Mouse (Mus musculus): ENCODE measurements at regions not wholly inside any gene's neighbourhood (a gene's known extent, or its start where the extent isn't known, plus 50 kb on each side); places are given as distances from the start of the nearest gene placed in this dataset.

GRCm38 (mm10) chr15:61168842-61169416, 246.1 kb upstream of the A1bg start:
- Histone ChIP-seq H3K27ac (ENCODE audit: low read length) (no peak overlapping the region), H3K4me1 (ENCODE audit: insufficient read depth, low read length) (peaks cover 15% of the 10 kb centered on the region; the same call in 1 of the 2 replicates), H3K27me3 (ENCODE audit: insufficient read depth, low read length) (no peaks in the 10 kb centered on the region), H3K4me3 (ENCODE audit: low read length) (no peak overlapping the region), H3K9ac (replicated peaks; ENCODE audit: low read length) (no peak overlapping the region), H3K4me2 (replicated peaks; ENCODE audit: low read depth, low read length) (no peak overlapping the region), H3K36me3 (ENCODE audit: insufficient read depth, low read length) (no peaks in the 10 kb centered on the region), H3K9me3 (ENCODE audit: low read length) (no peaks in the 10 kb centered on the region)
- ATAC-seq (ENCODE audit: low FRiP score, low TSS enrichment), result no peak
- 76% methylated on average over 1 of the region's 1 CpGs for WGBS

DNA sequence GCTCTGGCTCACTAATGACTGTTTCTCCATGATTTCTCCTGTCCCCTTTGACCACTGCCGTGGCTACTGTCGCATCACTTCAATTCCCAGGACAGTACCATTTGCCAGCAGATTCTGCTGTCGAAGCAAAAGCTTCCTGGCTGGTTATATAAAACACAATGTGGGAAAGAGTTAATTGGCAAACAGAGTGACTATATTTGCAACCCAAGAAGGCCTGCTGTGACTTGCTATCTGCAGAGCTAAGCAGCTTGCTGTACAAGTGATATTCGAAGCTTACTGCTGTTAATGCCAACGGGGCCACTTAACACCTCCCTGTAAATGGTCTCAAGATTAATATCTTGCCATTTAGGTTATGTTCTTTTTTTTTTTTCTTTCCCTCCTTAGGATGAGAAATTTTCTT, 242.2 kb upstream of the A1bg start:
- H3K9me3 ChIP-seq (ENCODE audit: low read length), result no peaks in the 10 kb centered on the region
- H3K4me3 ChIP-seq (ENCODE audit: low read length), result no peak overlapping the region
- no peaks in the 10 kb centered on the region for H3K36me3 ChIP-seq (ENCODE audit: insufficient read depth, low read length)
- no peaks in the 10 kb centered on the region for H3K27me3 ChIP-seq (ENCODE audit: insufficient read depth, low read length)
- 37% methylated on average over 5 of the region's 5 CpGs for WGBS
- H3K4me1 ChIP-seq (ENCODE audit: insufficient read depth, low read length), result peaks cover 28% of the 10 kb centered on the region; the same call in 1 of the 2 replicates
- no peak overlapping the region for H3K4me2 ChIP-seq (replicated peaks; ENCODE audit: low read depth, low read length)
- ATAC-seq (ENCODE audit: low FRiP score, low TSS enrichment), result no peak
- no peak overlapping the region for H3K9ac ChIP-seq (replicated peaks; ENCODE audit: low read length)
- H3K27ac ChIP-seq (ENCODE audit: low read length), result no peak overlapping the region

GRCm38 (mm10) chr15:61161397-61161796, 238.6 kb upstream of the A1bg start:
- no peak overlapping the region for H3K9ac ChIP-seq (replicated peaks; ENCODE audit: low read length)
- 39% methylated on average over 5 of the region's 5 CpGs for WGBS
- H3K4me1 ChIP-seq (ENCODE audit: insufficient read depth, low read length), result peaks cover 33% of the 10 kb centered on the region; the same call in 1 of the 2 replicates
- no peaks in the 10 kb centered on the region for H3K27me3 ChIP-seq (ENCODE audit: insufficient read depth, low read length)
- peak; percentile 44; the same call in 1 of the 2 replicates for ATAC-seq (ENCODE audit: low FRiP score, low TSS enrichment)
- no peak overlapping the region for H3K27ac ChIP-seq (ENCODE audit: low read length)
- H3K4me2 ChIP-seq (replicated peaks; ENCODE audit: low read depth, low read length), result no peak overlapping the region
- no peak overlapping the region for H3K4me3 ChIP-seq (ENCODE audit: low read length)
- no peaks in the 10 kb centered on the region for H3K9me3 ChIP-seq (ENCODE audit: low read length)
- H3K36me3 ChIP-seq (ENCODE audit: insufficient read depth, low read length), result no peaks in the 10 kb centered on the region

GRCm38 (mm10) chr15:61160666-61161065, 237.9 kb upstream of the A1bg start:
- Histone ChIP-seq H3K27me3 (ENCODE audit: insufficient read depth, low read length) (no peaks in the 10 kb centered on the region), H3K9ac (replicated peaks; ENCODE audit: low read length) (no peak overlapping the region), H3K9me3 (ENCODE audit: low read length) (no peaks in the 10 kb centered on the region), H3K4me1 (ENCODE audit: insufficient read depth, low read length) (peaks cover 32% of the 10 kb centered on the region; the same call in 1 of the 2 replicates), H3K27ac (ENCODE audit: low read length) (0 out of 2 replicates have a peak overlapping the region, but pooled peaks have one; percentile 26), H3K4me2 (replicated peaks; ENCODE audit: low read depth, low read length) (no peak overlapping the region), H3K4me3 (ENCODE audit: low read length) (no peak overlapping the region), H3K36me3 (ENCODE audit: insufficient read depth, low read length) (no peaks in the 10 kb centered on the region)
- WGBS, result 68% methylated on average over 1 of the region's 1 CpGs
- ATAC-seq (ENCODE audit: low FRiP score, low TSS enrichment), result no peak

DNA sequence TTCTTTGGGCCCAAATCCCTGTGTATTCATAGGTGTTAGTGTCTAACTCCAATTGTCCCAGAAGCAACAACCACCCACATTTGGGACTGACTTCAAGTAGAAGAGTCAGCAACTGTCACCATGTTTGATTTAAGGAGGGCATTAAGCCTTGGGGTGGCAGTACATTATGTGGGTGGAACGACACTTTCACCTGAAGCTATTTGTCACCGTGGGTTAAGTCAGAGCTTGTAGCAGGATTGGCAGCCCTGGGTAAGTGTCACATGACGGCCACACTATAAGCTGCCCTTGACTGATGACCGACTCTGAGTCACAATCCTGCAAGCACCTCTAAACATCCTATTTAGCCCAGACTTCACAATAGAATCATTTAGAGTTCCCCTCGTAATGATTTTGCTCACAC, 236.7 kb upstream of the A1bg start:
- no peak overlapping the region for H3K9ac ChIP-seq (replicated peaks; ENCODE audit: low read length)
- WGBS, result 55% methylated on average over 5 of the region's 5 CpGs
- ATAC-seq (ENCODE audit: low FRiP score, low TSS enrichment), result no peak
- no peaks in the 10 kb centered on the region for H3K9me3 ChIP-seq (ENCODE audit: low read length)
- no peak overlapping the region for H3K27ac ChIP-seq (ENCODE audit: low read length)
- H3K4me3 ChIP-seq (ENCODE audit: low read length), result no peak overlapping the region
- H3K4me1 ChIP-seq (ENCODE audit: insufficient read depth, low read length), result peaks cover 29% of the 10 kb centered on the region; the same call in 1 of the 2 replicates
- H3K27me3 ChIP-seq (ENCODE audit: insufficient read depth, low read length), result no peaks in the 10 kb centered on the region
- no peak overlapping the region for H3K4me2 ChIP-seq (replicated peaks; ENCODE audit: low read depth, low read length)
- no peaks in the 10 kb centered on the region for H3K36me3 ChIP-seq (ENCODE audit: insufficient read depth, low read length)

- Histone ChIP-seq H3K4me1 (ENCODE audit: insufficient read depth, low read length) (peaks cover 28% of the 10 kb centered on the region; the same call in 1 of the 2 replicates), H3K36me3 (ENCODE audit: insufficient read depth, low read length) (no peaks in the 10 kb centered on the region), H3K9ac (replicated peaks; ENCODE audit: low read length) (peak overlapping the region; percentile 64), H3K27me3 (ENCODE audit: insufficient read depth, low read length) (no peaks in the 10 kb centered on the region), H3K9me3 (ENCODE audit: low read length) (no peaks in the 10 kb centered on the region), H3K27ac (ENCODE audit: low read length) (peak overlapping the region; percentile 75), H3K4me2 (replicated peaks; ENCODE audit: low read depth, low read length) (peak overlapping the region; percentile 82), H3K4me3 (ENCODE audit: low read length) (peak overlapping the region; percentile 53)
- ATAC-seq (ENCODE audit: low FRiP score, low TSS enrichment), result peak; percentile 58; the same call in 1 of the 2 replicates
- WGBS, result 6% methylated on average over 13 of the region's 13 CpGs
Measured at GRCm38 (mm10) chr15:61158041-61158545, 235.3 kb upstream of the A1bg start.

- Histone ChIP-seq H3K36me3 (ENCODE audit: insufficient read depth, low read length) (no peaks in the 10 kb centered on the region), H3K27ac (ENCODE audit: low read length) (no peak overlapping the region), H3K4me2 (replicated peaks; ENCODE audit: low read depth, low read length) (peak overlapping the region; percentile 82), H3K4me1 (ENCODE audit: insufficient read depth, low read length) (peaks cover 28% of the 10 kb centered on the region; the same call in 1 of the 2 replicates), H3K27me3 (ENCODE audit: insufficient read depth, low read length) (no peaks in the 10 kb centered on the region), H3K4me3 (ENCODE audit: low read length) (peak overlapping the region; percentile 53), H3K9ac (replicated peaks; ENCODE audit: low read length) (peak overlapping the region; percentile 64), H3K9me3 (ENCODE audit: low read length) (no peaks in the 10 kb centered on the region)
- ATAC-seq (ENCODE audit: low FRiP score, low TSS enrichment), result no peak; the same call in 1 of the 2 replicates
- 4% methylated on average over 13 of the region's 13 CpGs for WGBS
Measured at GRCm38 (mm10) chr15:61157543-61157942, 234.7 kb upstream of the A1bg start.

GRCm38 (mm10) chr15:61155530-61155929, 232.7 kb upstream of the A1bg start:
- WGBS, result 36% methylated on average over 7 of the region's 7 CpGs
- H3K4me3 ChIP-seq (ENCODE audit: low read length), result no peak overlapping the region
- no peaks in the 10 kb centered on the region for H3K9me3 ChIP-seq (ENCODE audit: low read length)
- no peaks in the 10 kb centered on the region for H3K36me3 ChIP-seq (ENCODE audit: insufficient read depth, low read length)
- no peaks in the 10 kb centered on the region for H3K27me3 ChIP-seq (ENCODE audit: insufficient read depth, low read length)
- H3K4me1 ChIP-seq (ENCODE audit: insufficient read depth, low read length), result peaks cover 15% of the 10 kb centered on the region; the same call in 1 of the 2 replicates
- ATAC-seq (ENCODE audit: low FRiP score, low TSS enrichment), result peak; percentile 69; the same call in 1 of the 2 replicates
- H3K4me2 ChIP-seq (replicated peaks; ENCODE audit: low read depth, low read length), result no peak overlapping the region
- H3K27ac ChIP-seq (ENCODE audit: low read length), result no peak overlapping the region
- no peak overlapping the region for H3K9ac ChIP-seq (replicated peaks; ENCODE audit: low read length)

DNA sequence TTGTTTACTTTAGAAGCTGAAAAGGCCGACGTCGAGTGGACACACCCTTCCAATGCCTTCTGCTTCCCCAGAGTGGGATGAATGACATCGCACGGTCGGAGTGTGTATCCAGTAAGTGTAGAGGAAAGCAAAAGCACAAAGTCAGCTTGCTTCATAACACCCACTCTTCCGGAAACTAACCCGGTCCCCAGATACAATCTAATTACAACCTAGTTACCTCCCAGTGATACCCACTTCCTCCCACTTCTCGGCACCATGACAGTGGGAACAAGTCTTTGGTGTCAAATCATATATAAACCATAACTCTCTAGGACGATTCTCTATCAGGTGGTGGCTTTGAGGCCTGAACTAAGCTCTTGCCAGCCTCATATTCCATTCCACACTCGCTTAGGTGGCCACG, 231.4 kb upstream of the A1bg start:
- WGBS, result 70% methylated on average over 12 of the region's 12 CpGs
- ATAC-seq (ENCODE audit: low FRiP score, low TSS enrichment), result no peak
- no peak overlapping the region for H3K4me2 ChIP-seq (replicated peaks; ENCODE audit: low read depth, low read length)
- peaks cover 15% of the 10 kb centered on the region; the same call in 1 of the 2 replicates for H3K4me1 ChIP-seq (ENCODE audit: insufficient read depth, low read length)
- no peak overlapping the region for H3K4me3 ChIP-seq (ENCODE audit: low read length)
- no peaks in the 10 kb centered on the region for H3K36me3 ChIP-seq (ENCODE audit: insufficient read depth, low read length)
- H3K27me3 ChIP-seq (ENCODE audit: insufficient read depth, low read length), result no peaks in the 10 kb centered on the region
- H3K9me3 ChIP-seq (ENCODE audit: low read length), result no peaks in the 10 kb centered on the region
- H3K9ac ChIP-seq (replicated peaks; ENCODE audit: low read length), result no peak overlapping the region
- no peak overlapping the region for H3K27ac ChIP-seq (ENCODE audit: low read length)

DNA sequence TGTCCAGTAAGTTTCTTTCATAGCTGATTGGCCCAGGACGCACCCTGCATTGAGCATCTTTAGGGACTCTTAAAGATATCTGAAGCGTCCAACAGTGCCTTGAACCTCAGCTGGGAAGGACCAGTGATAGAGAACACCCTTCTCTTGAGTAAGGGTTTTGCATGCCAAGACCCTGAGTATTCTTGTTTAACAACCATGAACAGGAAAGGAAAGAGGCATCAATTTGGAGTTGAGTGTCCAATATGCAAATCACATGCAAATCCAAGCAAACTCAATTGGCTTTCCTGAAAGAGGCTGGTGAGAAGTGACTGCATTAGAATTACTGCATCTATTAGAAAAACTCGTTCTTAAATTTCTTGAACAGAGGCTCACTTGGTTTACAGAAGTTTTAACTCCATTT, 220.0 kb upstream of the A1bg start:
- ATAC-seq (ENCODE audit: low FRiP score, low TSS enrichment), result no peak
- Histone ChIP-seq H3K4me2 (replicated peaks; ENCODE audit: low read depth, low read length) (no peak overlapping the region), H3K9me3 (ENCODE audit: low read length) (no peaks in the 10 kb centered on the region), H3K36me3 (ENCODE audit: insufficient read depth, low read length) (no peaks in the 10 kb centered on the region), H3K4me3 (ENCODE audit: low read length) (no peak overlapping the region), H3K27ac (ENCODE audit: low read length) (no peak overlapping the region), H3K9ac (replicated peaks; ENCODE audit: low read length) (no peak overlapping the region), H3K4me1 (ENCODE audit: insufficient read depth, low read length) (no peaks in the 10 kb centered on the region), H3K27me3 (ENCODE audit: insufficient read depth, low read length) (no peaks in the 10 kb centered on the region)
- 79% methylated on average over 3 of the region's 3 CpGs for WGBS

Data from kidney, embryonic 16.5 days (tissue).